Mouse (Mus musculus) erythroblast, adult 5-6 weeks (primary cell): ENCODE measurements around the gene Ankrd33b. TPM values are rescaled to one million over a fixed set of nuclear protein-coding genes. Genes with fewer than 3 reads are reported as not detected.

Experiments
- ATAC-seq: replicated peaks from 2 replicates; pipeline ENCODE4 v1.8.0; 2016; ENCODE audit warnings: moderate number of reproducible peaks, mild to moderate bottlenecking, moderate TSS enrichment, inconsistent platforms; ENCODE audit not compliant: poor library complexity, low FRiP score, severe bottlenecking
- total RNA-seq, 2 experiments: library from RNA; stranded (forward) in 1 of 2; stranded (reverse) in 1 of 2; fragments of 150-400 nt in 1 of 2; fragments of 200-764, 138-1000 nt in 1 of 2; gene quantifications; 2 replicates each; pipeline versions ENCODE4 v1.2.3 to v1.2.4; 2015 to 2017; ENCODE audit warnings: low replicate concordance in 2 of 2

Gene Ankrd33b
- total RNA-seq, 2 experiments from 2014 or later, result 0.58 to 2.3 TPM

- no peak for ATAC-seq
Observed at GRCm38 (mm10) chr15:31280059-31280458, 87.5 kb downstream of the Ankrd33b start.

GRCm38 (mm10) chr15:31279577-31280004, 87.9 kb downstream of the Ankrd33b start:
- no peak for ATAC-seq

GRCm38 (mm10) chr15:31279120-31279519, 88.4 kb downstream of the Ankrd33b start:
- no peak for ATAC-seq

- no peak for ATAC-seq
Observed at GRCm38 (mm10) chr15:31278090-31278489, 89.4 kb downstream of the Ankrd33b start.

- ATAC-seq, result no peak
Observed at GRCm38 (mm10) chr15:31273509-31273908, 94.0 kb downstream of the Ankrd33b start.

- no peak for ATAC-seq
Observed at GRCm38 (mm10) chr15:31272695-31273094, 94.8 kb downstream of the Ankrd33b start.

GRCm38 (mm10) chr15:31269558-31269957, 98.0 kb downstream of the Ankrd33b start:
- ATAC-seq, result no peak

GRCm38 (mm10) chr15:31268148-31268547, 99.4 kb downstream of the Ankrd33b start:
- no peak for ATAC-seq

GRCm38 (mm10) chr15:31265845-31266244, 101.7 kb downstream of the Ankrd33b start:
- no peak for ATAC-seq

GRCm38 (mm10) chr15:31265404-31265803, 102.1 kb downstream of the Ankrd33b start:
- ATAC-seq, result no peak

GRCm38 (mm10) chr15:31264827-31265226, 102.7 kb downstream of the Ankrd33b start:
- ATAC-seq, result no peak

GRCm38 (mm10) chr15:31262361-31262760, 105.2 kb downstream of the Ankrd33b start:
- ATAC-seq, result no peak

GRCm38 (mm10) chr15:31261094-31261493, 106.4 kb downstream of the Ankrd33b start:
- no peak for ATAC-seq

GRCm38 (mm10) chr15:31258693-31259439, 108.7 kb downstream of the Ankrd33b start:
- ATAC-seq, result no peak

GRCm38 (mm10) chr15:31258029-31258692, 109.4 kb downstream of the Ankrd33b start:
- no peak for ATAC-seq

- ATAC-seq, result no peak
Observed at GRCm38 (mm10) chr15:31257329-31257728, 110.2 kb downstream of the Ankrd33b start.

GRCm38 (mm10) chr15:31255762-31256161, 111.8 kb downstream of the Ankrd33b start:
- no peak for ATAC-seq

- ATAC-seq, result no peak
Observed at GRCm38 (mm10) chr15:31254939-31255535, 112.5 kb downstream of the Ankrd33b start.

GRCm38 (mm10) chr15:31253963-31254362, 113.6 kb downstream of the Ankrd33b start:
- no peak for ATAC-seq

- ATAC-seq, result no peak
Observed at GRCm38 (mm10) chr15:31253380-31253779, 114.1 kb downstream of the Ankrd33b start.
